Comparison of ENCODE assay signal across 17 mouse cellular contexts in the genomic region with DNA sequence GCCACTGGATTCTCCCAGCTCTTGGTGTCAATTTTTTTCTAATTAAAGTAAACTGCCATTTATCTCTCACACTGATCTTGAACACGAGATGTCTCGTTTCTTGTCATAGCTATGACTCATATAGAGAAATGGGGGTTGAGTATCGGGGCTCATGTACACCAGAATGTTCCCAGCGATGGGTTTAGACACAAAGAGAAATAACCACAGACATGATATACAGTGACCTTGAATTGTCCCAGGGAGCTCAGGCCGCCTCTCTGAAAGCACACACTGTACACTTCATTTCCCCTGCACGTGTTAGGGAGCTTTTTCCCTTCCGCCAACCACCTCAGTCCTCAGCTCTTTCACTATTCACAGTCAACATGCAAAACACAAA.
DNase-seq lines count a peak whose midpoint lies in the region; ATAC-seq and TF ChIP-seq lines count a peak whose summit lies in the region.
"Had no signal": no experiment of that assay in that cellular context is flagged by ENCODE, and none has a peak within 500 bp of the region (broad histone marks: within the 10 kb centered on the region; RNA-seq: fewer than 3 reads in every experiment).

No protein-coding gene starts in this region.

- DNase-seq in adrenal gland, adult 2 months = peak; percentile 27
- DNase-seq in adrenal gland, adult 8-10 months = no peak
- DNase-seq in heart, adult 8-10 months (ENCODE audit: low spot score) = no peak
- DNase-seq in CD4-positive helper T cell, adult 2 months (ENCODE audit: low read depth, low spot score) = peak; percentile 82
- peak; percentile 54 for DNase-seq in heart, postnatal 0 days (ENCODE audit: low spot score)
- DNase-seq in right cerebral cortex, postnatal 36 days (ENCODE audit: low spot score in 2 of 2) = no peak
- DNase-seq in frontal cortex, postnatal 36 days (ENCODE audit: low spot score in 2 of 2) = no peak
- DNase-seq: cerebellum, adult 2 months; kidney, adult 18-20 months; right cerebral cortex, adult 18-20 months had no signal

- H3K4me1 ChIP-seq in heart, embryonic 15.5 days (replicated peaks) = peaks cover 50% of the 10 kb centered on the region
- H3K4me1 ChIP-seq in heart, postnatal 0 days (ENCODE audit: control insufficient read depth, insufficient read depth) = peaks cover 46% of the 10 kb centered on the region

- no peaks in the 10 kb centered on the region for H3K36me3 ChIP-seq in heart, embryonic 15.5 days
- no peaks in the 10 kb centered on the region for H3K36me3 ChIP-seq in heart, postnatal 0 days (replicated peaks; ENCODE audit: control insufficient read depth, insufficient read depth, low read length)
- H3K36me3 ChIP-seq: hindbrain, embryonic 12.5 days; midbrain, embryonic 15.5 days; neural tube, embryonic 15.5 days had no signal

- no peak for TF ChIP-seq CTCF in heart, postnatal 0 days (IDR thresholded peaks at IDR 0.05; ENCODE audit: low read depth)

- ATAC-seq in heart, embryonic 15.5 days (replicated peaks; ENCODE audit: insufficient number of reproducible peaks, insufficient read depth, low FRiP score, low read depth) = no peak
- ATAC-seq in heart, postnatal 0 days (ENCODE audit: insufficient read depth, low read depth) = peak; percentile 63; the same call in 1 of the 2 replicates
- ATAC-seq: midbrain, embryonic 15.5 days; Patski had no signal

- H3K27me3 ChIP-seq in heart, embryonic 15.5 days = no peaks in the 10 kb centered on the region
- no peaks in the 10 kb centered on the region for H3K27me3 ChIP-seq in heart, postnatal 0 days (ENCODE audit: control insufficient read depth, insufficient read depth, low read length)
- H3K27me3 ChIP-seq: hindbrain, embryonic 12.5 days; midbrain, embryonic 15.5 days; neural tube, embryonic 15.5 days; Patski had no signal

- 38% methylated on average over 7 of the region's 7 CpGs for WGBS in heart, embryonic 15.5 days
- 34% methylated on average over 7 of the region's 7 CpGs for WGBS in heart, postnatal 0 days

- H3K9me3 ChIP-seq in heart, embryonic 15.5 days (replicated peaks) = no peaks in the 10 kb centered on the region
- H3K9me3 ChIP-seq in heart, postnatal 0 days (replicated peaks; ENCODE audit: control insufficient read depth, low read length) = no peaks in the 10 kb centered on the region
- H3K9me3 ChIP-seq: hindbrain, embryonic 12.5 days; midbrain, embryonic 15.5 days; neural tube, embryonic 15.5 days had no signal

- no peak overlapping the region for H3K4me2 ChIP-seq in heart, embryonic 15.5 days
- H3K4me2 ChIP-seq in heart, postnatal 0 days (ENCODE audit: low read depth, low read length) = peak overlapping the region; percentile 23; the same call in 1 of the 2 replicates
- H3K4me2 ChIP-seq: hindbrain, embryonic 12.5 days; midbrain, embryonic 15.5 days; neural tube, embryonic 15.5 days had no signal

- peak overlapping the region; percentile 69 for H3K27ac ChIP-seq in heart, embryonic 15.5 days
- peak overlapping the region; percentile 74 for H3K27ac ChIP-seq in heart, postnatal 0 days (ENCODE audit: low read depth)
- H3K27ac ChIP-seq: hindbrain, embryonic 12.5 days; left cerebral cortex, adult 2 months; midbrain, embryonic 15.5 days; neural tube, embryonic 15.5 days had no signal

- no peak overlapping the region for H3K9ac ChIP-seq in heart, embryonic 15.5 days
- peak overlapping the region; percentile 51 for H3K9ac ChIP-seq in heart, postnatal 0 days (replicated peaks; ENCODE audit: low read depth, low read length)
- H3K9ac ChIP-seq: hindbrain, embryonic 12.5 days; midbrain, embryonic 15.5 days; neural tube, embryonic 15.5 days had no signal

- TF ChIP-seq EP300 in heart, postnatal 0 days (IDR thresholded peaks at IDR 0.05; ENCODE audit: low read depth) = no peak

- H3K4me3 ChIP-seq in heart, embryonic 15.5 days = no peak overlapping the region
- no peak overlapping the region for H3K4me3 ChIP-seq in heart, postnatal 0 days (ENCODE audit: low read depth, low read length)
- H3K4me3 ChIP-seq: erythroblast, embryonic 14.5 days; hindbrain, embryonic 12.5 days; left cerebral cortex, adult 2 months; midbrain, embryonic 15.5 days; neural tube, embryonic 15.5 days had no signal

Comparison
In these comparisons a context has a peak if more than half of its experiments do, and no peak if none do; other contexts are left out.
1. DNase-seq: peak in adrenal gland, adult 2 months (single experiment), CD4-positive helper T cell, adult 2 months (single experiment) and heart, postnatal 0 days (single experiment); none in adrenal gland, adult 8-10 months (single experiment), heart, adult 8-10 months (single experiment), right cerebral cortex, postnatal 36 days (0 of 2) and frontal cortex, postnatal 36 days (0 of 2).